Mouse (Mus musculus) forebrain, embryonic 15.5 days (tissue): ENCODE results near the gene Arhgap45. TPM values are rescaled to one million over a fixed set of nuclear protein-coding genes. Genes with fewer than 3 reads are reported as not detected.
A peak's percentile ranks its signal among the peaks of the same experiment; 100 is the strongest.
"Not testable (repeated sequence)": the region's sequence is repeated elsewhere in the genome, so short reads cannot be mapped to it uniquely, and the experiment has no call there.

ENCODE experiments used
- ATAC-seq: fragments of 200-750 bp; cut with Nextera tagmentation; replicated peaks from 2 replicates; pipeline ENCODE4 v1.8.0; 2017; ENCODE audit warnings: mild to moderate bottlenecking, moderate TSS enrichment, moderate library complexity
- H3K27ac ChIP-seq: fragments of 300-500 bp; sonication (generic); replicated peaks from 2 replicates; pipeline ENCODE4 v1.5.1; 2015; ENCODE audit warnings: mild to moderate bottlenecking, inconsistent platforms
- H3K27me3 ChIP-seq: fragments of 300-500 bp; sonication (generic); 2 replicates; pipeline ENCODE4 v1.6.1; 2015; ENCODE audit warnings: inconsistent platforms
- H3K36me3 ChIP-seq: fragments of 300-500 bp; sonication (generic); 2 replicates; pipeline ENCODE4 v1.6.1; 2015; ENCODE audit warnings: mild to moderate bottlenecking, inconsistent platforms
- H3K4me1 ChIP-seq: fragments of 300-500 bp; sonication (generic); 2 replicates; pipeline ENCODE4 v1.6.1; 2015; ENCODE audit warnings: inconsistent platforms
- H3K4me2 ChIP-seq: fragments of 300-500 bp; sonication (generic); replicated peaks from 2 replicates; pipeline ENCODE4 v1.6.1; 2015; ENCODE audit warnings: mild to moderate bottlenecking, inconsistent platforms
- H3K4me3 ChIP-seq: fragments of 300-500 bp; sonication (generic); 2 replicates; pipeline ENCODE4 v1.5.1; 2015; ENCODE audit warnings: mild to moderate bottlenecking, inconsistent platforms
- H3K9ac ChIP-seq: fragments of 300-500 bp; sonication (generic); replicated peaks from 2 replicates; pipeline ENCODE4 v1.6.1; 2015; ENCODE audit warnings: mild to moderate bottlenecking, inconsistent platforms
- H3K9me3 ChIP-seq: fragments of 300-500 bp; sonication (generic); 2 replicates; pipeline ENCODE4 v1.6.1; 2016; ENCODE audit warnings: inconsistent platforms
- WGBS: fragments of 180-500 bp; shearing (Covaris S2); methylation state at CpG from one replicate; pipeline ENCODE4 v1.1.7; 2015; ENCODE audit warnings: mixed read lengths; 5-methylcytosine and 5-hydroxymethylcytosine counted together
- polyA plus RNA-seq: library from polyadenylated mRNA; unstranded; fragments of >200 nt; fragmentation: Nextera tagmentation; extraction: Ambion mirVana; gene quantifications from 2 replicates; pipeline ENCODE4 v1.2.1, GENCODE M21; 2015

The Arhgap45 gene
- polyA plus RNA-seq, 1 experiment from 2014 or later: 1.3 TPM

GRCm38 (mm10) chr10:80044087-80044486 is 27.6 kb downstream of the Arhgap45 start:
- H3K9ac ChIP-seq: no peak overlapping the region
- H3K4me2 ChIP-seq: no peak overlapping the region
- no peaks in the 10 kb centered on the region for H3K27me3 ChIP-seq
- H3K4me1 ChIP-seq: peaks cover 14% of the 10 kb centered on the region
- no peak overlapping the region for H3K27ac ChIP-seq
- no peak for ATAC-seq
- no peak overlapping the region for H3K4me3 ChIP-seq
- no peaks in the 10 kb centered on the region for H3K9me3 ChIP-seq
- WGBS: 50% methylated on average over 4 of the region's 4 CpGs
- H3K36me3 ChIP-seq: no peaks in the 10 kb centered on the region

DNA sequence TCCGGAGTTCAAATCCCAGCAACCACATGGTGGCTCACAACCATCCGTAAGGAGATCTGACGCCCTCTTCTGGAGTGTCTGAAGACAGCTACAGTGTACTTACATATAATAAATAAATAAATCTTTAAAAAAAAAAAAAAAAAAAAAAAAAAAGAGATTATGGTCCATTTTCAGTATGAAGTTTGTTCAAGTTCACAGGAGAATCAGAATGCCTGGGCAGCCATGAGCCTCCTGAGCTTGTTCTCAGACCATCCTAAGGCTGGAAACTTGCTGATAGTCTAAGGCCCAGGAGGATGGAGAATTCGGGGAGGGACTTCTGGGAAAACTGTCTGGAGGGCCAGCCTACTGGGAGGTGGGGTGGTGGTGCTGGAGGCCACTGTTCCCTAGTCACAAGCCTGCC is 28.9 kb downstream of the Arhgap45 start:
- not testable (repeated sequence) for H3K27me3 ChIP-seq, H3K4me2 ChIP-seq, H3K9ac ChIP-seq, H3K27ac ChIP-seq, H3K36me3 ChIP-seq, H3K4me3 ChIP-seq, H3K9me3 ChIP-seq, ATAC-seq
- WGBS: 73% methylated on average over 3 of the region's 4 CpGs
- H3K4me1 ChIP-seq: peaks cover 11% of the 10 kb centered on the region

DNA sequence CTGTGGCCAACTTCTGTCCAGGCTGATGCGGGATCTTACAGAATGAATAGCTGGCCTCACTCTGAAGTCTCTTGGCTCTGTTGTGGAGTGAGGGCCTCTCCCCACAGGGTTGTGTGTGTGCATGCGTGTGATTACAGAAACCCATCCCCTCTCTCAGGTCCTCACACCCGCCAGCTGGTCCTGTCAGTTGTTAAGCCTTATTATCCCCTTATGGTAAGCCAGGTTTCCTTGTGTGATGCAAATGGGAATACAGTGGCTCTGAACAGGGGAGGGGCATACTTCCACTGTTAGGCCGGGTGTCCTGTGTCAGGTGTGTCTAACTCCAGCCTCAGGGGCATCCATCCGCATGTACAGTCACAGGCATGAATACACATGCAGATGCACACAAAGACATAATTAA is 29.3 kb downstream of the Arhgap45 start:
- Histone ChIP-seq H3K27ac (no peak overlapping the region), H3K27me3 (no peaks in the 10 kb centered on the region), H3K9ac (no peak overlapping the region), H3K4me2 (no peak overlapping the region), H3K36me3 (no peaks in the 10 kb centered on the region), H3K4me3 (no peak overlapping the region), H3K4me1 (peaks cover 11% of the 10 kb centered on the region), H3K9me3 (no peaks in the 10 kb centered on the region)
- no peak for ATAC-seq
- 56% methylated on average over 5 of the region's 5 CpGs for WGBS

DNA sequence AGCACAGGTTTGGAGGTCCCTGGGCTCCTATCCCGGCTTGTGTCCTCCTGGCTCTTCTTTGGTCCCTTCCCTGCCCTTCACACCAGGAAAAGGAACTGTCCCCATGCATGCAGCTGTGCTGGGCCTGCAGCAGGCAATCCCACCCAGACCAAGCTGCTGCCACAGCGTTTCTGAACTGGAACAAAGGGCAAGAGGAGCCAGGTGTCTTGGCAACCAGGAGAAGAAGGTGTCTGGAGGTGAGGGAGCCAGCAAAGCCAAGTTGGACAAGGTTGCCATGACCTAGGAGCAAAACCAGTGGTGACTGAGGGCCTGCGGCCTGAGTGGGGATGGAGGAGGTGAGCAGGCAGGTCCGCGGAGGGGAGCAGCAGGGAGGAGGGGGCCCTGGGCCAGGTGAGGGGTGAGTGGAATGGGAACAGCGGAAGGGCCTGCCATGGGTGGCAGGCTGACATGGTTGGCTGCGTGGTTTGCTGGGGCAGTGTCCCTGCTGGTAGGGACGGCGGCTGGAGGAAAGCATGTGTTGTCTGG is 30.6 kb downstream of the Arhgap45 start, which contains the start of gene Gpx4:
TSS of gene Gpx4 (plus strand) at position 126 of the 525 bp plus-strand sequence.
- no peak within 1 kb of the TSS for H3K27ac ChIP-seq
- H3K4me2 ChIP-seq: no peak within 1 kb of the TSS
- H3K9me3 ChIP-seq: no peaks in the 10 kb centered on the region
- H3K4me1 ChIP-seq: peaks cover 11% of the 10 kb centered on the region
- no peaks in the 10 kb centered on the region for H3K27me3 ChIP-seq
- WGBS: 55% methylated on average over 9 of the region's 9 CpGs
- H3K4me3 ChIP-seq: no peak within 1 kb of the TSS
- ATAC-seq: no peak
- H3K9ac ChIP-seq: no peak within 1 kb of the TSS
- H3K36me3 ChIP-seq: no peaks in the 10 kb centered on the region

DNA sequence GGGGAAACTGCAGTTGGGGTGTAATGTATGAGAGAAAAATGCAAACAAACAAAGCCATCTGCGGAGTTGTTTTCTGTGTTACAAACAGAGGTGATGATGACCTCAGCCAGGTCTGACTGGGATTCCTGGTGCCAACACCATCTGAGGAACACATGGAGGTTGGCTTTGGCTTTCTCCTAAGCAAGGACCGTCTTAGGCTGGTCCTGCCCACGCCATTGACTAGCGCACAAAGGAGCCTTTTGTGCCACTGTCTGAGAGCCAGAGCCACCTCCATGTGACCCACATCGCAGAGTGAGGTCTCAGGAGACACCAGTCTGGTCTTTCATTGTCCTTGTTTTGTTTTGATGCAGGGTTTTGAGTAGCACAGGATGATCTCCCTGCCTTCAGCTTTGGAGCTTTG is 31.9 kb downstream of the Arhgap45 start:
- Histone ChIP-seq H3K4me1 (peaks cover 17% of the 10 kb centered on the region), H3K9me3 (no peaks in the 10 kb centered on the region), H3K27ac (peak overlapping the region; percentile 16), H3K4me2 (no peak overlapping the region), H3K4me3 (no peak overlapping the region), H3K27me3 (no peaks in the 10 kb centered on the region), H3K9ac (no peak overlapping the region), H3K36me3 (no peaks in the 10 kb centered on the region)
- 6% methylated on average over 5 of the region's 5 CpGs for WGBS
- ATAC-seq: no peak

DNA sequence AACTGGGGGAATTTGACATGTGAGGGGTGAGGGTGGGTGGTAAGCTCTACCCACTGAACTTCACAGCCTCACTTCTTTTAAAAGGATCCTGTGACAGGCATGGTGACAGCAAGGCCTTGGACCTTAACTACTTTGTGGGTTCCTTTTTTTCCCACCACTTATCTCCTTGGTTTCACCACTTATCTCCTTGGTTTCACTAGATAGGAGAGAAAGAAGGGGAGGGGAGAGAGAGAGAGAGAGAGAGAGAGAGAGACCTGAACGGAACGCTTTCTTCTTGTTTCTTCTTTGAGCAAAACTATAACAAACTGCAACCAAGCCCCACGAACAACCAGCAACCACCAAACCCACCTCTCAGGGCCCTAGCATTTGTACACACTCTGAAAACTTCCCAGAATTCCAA is 32.4 kb downstream of the Arhgap45 start:
- peaks cover 17% of the 10 kb centered on the region for H3K4me1 ChIP-seq
- peak overlapping the region; percentile 16 for H3K27ac ChIP-seq
- WGBS: 58% methylated on average over 3 of the region's 3 CpGs
- H3K27me3 ChIP-seq: no peaks in the 10 kb centered on the region
- H3K9me3 ChIP-seq: no peaks in the 10 kb centered on the region
- no peak for ATAC-seq
- H3K9ac ChIP-seq: no peak overlapping the region
- no peak overlapping the region for H3K4me2 ChIP-seq
- no peaks in the 10 kb centered on the region for H3K36me3 ChIP-seq
- H3K4me3 ChIP-seq: no peak overlapping the region

DNA sequence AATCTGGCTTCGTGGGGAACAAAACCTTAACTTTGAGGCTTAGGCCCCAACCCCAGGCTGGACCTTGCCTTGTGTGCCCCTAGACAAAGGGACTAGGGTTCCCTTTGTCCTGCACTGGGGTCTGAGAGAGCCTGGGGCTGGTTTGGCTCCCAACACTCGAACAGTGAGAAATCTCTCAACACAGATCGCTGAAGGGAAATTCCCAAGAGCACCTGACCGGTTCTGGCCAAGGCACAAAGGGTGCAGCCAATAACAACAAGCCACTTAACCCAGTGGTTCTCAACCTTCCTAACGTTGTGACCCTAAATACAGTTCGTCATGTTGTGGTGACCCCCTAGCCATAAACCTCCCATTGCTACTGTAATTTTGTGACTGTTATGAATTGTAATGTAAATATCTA is 33.8 kb downstream of the Arhgap45 start:
- Histone ChIP-seq H3K27ac (no peak overlapping the region), H3K4me2 (no peak overlapping the region), H3K4me3 (no peak overlapping the region), H3K9ac (no peak overlapping the region), H3K4me1 (peaks cover 27% of the 10 kb centered on the region), H3K27me3 (no peaks in the 10 kb centered on the region), H3K9me3 (no peaks in the 10 kb centered on the region), H3K36me3 (no peaks in the 10 kb centered on the region)
- ATAC-seq: no peak
- WGBS: 23% methylated on average over 6 of the region's 6 CpGs

DNA sequence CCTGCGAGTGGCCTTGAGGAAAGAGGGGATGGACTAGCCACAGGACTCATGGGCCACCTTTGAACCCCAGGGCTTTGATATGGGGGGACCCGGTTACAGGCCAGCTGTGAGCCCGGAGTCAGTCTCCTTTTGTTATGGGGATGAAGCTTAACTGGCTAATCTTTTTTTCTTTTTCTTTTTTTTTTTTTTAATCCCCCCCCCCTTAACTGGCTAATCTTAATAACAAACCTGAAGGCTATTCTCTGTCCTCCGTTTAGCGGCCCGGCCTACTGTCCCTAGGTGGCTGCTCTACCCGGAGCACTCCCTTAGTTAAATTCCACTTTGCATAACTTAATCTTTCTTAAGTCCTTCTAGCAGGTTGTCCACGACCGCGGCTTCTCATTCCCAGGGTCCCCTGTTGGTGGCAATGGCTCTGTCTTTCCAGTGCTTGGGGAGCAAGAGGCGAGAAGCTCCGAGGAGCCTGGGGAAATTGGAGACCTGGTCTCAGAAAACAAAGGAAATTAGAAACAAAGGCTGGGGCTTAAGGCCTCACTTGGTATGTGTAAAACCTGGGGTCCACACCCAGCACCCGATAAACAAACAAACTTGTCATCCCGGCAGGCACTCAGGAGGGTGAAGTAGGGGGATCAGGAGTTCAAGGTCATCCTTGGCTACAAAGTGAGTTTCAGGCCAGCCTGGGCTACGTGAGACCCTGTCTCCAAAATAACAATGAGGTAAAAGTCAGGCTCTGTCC is 34.6 kb downstream of the Arhgap45 start:
- no peak overlapping the region for H3K4me2 ChIP-seq
- no peak overlapping the region for H3K9ac ChIP-seq
- peaks cover 33% of the 10 kb centered on the region for H3K4me1 ChIP-seq
- ATAC-seq: no peak
- no peak overlapping the region for H3K4me3 ChIP-seq
- H3K9me3 ChIP-seq: no peaks in the 10 kb centered on the region
- H3K27ac ChIP-seq: no peak overlapping the region
- WGBS: 13% methylated on average over 15 of the region's 15 CpGs
- H3K36me3 ChIP-seq: peaks cover 3% of the 10 kb centered on the region; the same call in 1 of the 2 replicates
- no peaks in the 10 kb centered on the region for H3K27me3 ChIP-seq

DNA sequence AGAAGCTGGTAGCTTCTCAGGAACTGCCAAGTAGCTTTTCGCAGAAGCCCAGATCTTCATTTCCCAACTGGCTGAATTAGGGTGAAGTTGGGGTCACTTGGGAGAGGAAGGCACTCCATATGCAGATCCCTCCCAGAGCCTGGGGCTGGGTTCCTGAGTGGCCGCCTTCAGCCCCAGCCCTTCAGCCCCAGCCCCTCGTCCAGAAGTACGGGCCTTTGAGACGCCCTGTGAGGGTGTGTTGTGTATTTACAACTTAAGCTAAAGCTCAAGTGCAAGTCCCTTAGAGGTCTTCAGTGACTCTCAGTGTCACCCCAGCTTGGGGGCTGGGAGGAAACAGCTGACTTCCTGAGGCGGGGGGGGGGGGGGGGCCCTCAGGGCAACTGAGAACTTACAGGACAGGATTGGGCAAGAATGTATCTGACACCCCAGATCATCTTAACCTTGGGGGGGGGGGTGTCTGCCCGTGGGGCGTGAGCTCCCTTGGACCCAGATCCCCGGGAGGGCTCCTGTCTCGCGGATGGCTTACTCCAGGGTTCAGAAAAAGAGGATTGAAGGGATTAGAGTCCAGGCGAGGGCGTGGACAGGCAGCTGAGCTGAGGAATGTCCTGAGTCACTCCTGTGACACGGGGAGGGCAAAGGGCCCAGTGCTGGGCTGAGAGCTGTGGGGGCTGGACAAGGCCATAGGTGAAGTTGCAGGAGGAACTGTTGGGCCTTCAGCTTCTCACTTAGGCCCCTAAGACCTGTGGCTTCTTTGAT is 35.3 kb downstream of the Arhgap45 start:
- Histone ChIP-seq H3K36me3 (peaks cover 9% of the 10 kb centered on the region; the same call in 1 of the 2 replicates), H3K9me3 (no peaks in the 10 kb centered on the region), H3K27me3 (no peaks in the 10 kb centered on the region), H3K4me3 (no peak overlapping the region), H3K9ac (no peak overlapping the region), H3K4me2 (no peak overlapping the region), H3K27ac (no peak overlapping the region), H3K4me1 (peaks cover 33% of the 10 kb centered on the region)
- no peak for ATAC-seq
- 27% methylated on average over 14 of the region's 14 CpGs for WGBS

GRCm38 (mm10) chr10:80052374-80052764 is 35.9 kb downstream of the Arhgap45 start:
- H3K4me2 ChIP-seq: no peak overlapping the region

DNA sequence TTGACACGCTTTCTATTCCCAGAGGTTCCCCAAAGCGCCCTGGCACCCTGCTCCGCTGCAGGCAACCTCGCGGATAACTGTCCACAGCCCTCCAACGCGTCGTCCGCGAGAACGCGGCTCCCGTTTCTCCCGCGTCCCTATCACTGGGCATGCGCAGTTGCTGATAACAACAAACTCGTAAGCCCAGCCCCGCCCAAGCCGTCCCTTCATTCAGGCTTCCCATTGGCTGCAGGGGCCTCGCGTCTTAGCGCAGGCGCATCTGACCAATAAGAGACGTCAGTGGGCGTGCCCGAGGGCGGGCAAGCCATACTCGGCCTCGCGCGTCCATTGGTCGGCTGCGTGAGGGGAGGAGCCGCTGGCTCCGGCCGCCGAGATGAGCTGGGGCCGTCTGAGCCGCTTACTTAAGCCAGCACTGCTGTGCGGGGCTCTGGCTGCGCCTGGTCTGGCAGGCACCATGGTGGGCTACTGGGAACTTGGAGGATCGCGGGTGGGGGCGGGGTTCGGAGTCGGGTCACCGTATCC is 36.9 kb downstream of the Arhgap45 start:
- WGBS: under 1% methylated on average over 46 of the region's 47 CpGs
- Histone ChIP-seq H3K9me3 (no peaks in the 10 kb centered on the region), H3K9ac (peak overlapping the region; percentile 84), H3K4me3 (peak overlapping the region; percentile 83), H3K27ac (peak overlapping the region; percentile 96), H3K4me1 (peaks cover 25% of the 10 kb centered on the region), H3K36me3 (peaks cover 23% of the 10 kb centered on the region), H3K4me2 (peak overlapping the region; percentile 71), H3K27me3 (no peaks in the 10 kb centered on the region)
- ATAC-seq: peak; percentile 98

More at GRCm38 (mm10) chr10:80052374-80052764, 35.9 kb downstream of the Arhgap45 start:
- peaks cover 14% of the 10 kb centered on the region for H3K36me3 ChIP-seq
- no peaks in the 10 kb centered on the region for H3K9me3 ChIP-seq
- no peak for ATAC-seq
- H3K27ac ChIP-seq: no peak overlapping the region
- no peak overlapping the region for H3K4me3 ChIP-seq
- peaks cover 29% of the 10 kb centered on the region for H3K4me1 ChIP-seq
- 81% methylated on average over 5 of the region's 5 CpGs for WGBS
- no peaks in the 10 kb centered on the region for H3K27me3 ChIP-seq
- H3K9ac ChIP-seq: no peak overlapping the region
